Mouse (Mus musculus): ENCODE data around the gene Olfr1436.
"Not testable (repeated sequence)": the region's sequence is repeated elsewhere in the genome, so short reads cannot be mapped to it uniquely, and the experiment has no call there.

Gene Olfr1436

GRCm38 (mm10) chr19:12299030-12299429 is at the start of gene Olfr1436:
Olfr1436 (minus strand) TSS chr19:12299130.
- DNase-seq (ENCODE audit: inconsistent ontology term), result not testable (repeated sequence)

- DNase-seq (ENCODE audit: inconsistent ontology term), result no peak
These were observed 36.9 kb upstream of the Olfr1436 start, which contains the start of gene Olfr1438-ps1 for GRCm38 (mm10) chr19:12335810-12336209. Olfr1438-ps1 (minus strand) TSS chr19:12335910.

- no peak for DNase-seq (ENCODE audit: inconsistent ontology term)
These were observed 26.1 kb upstream of the Olfr1436 start, which contains the start of gene Olfr1437 for GRCm38 (mm10) chr19:12325001-12325400. Olfr1437 (minus strand) TSS chr19:12325101.

GRCm38 (mm10) chr19:12292979-12293378 is 6.0 kb downstream of the Olfr1436 start:
- DNase-seq (ENCODE audit: inconsistent ontology term), result no peak

- DNase-seq (ENCODE audit: inconsistent ontology term), result no peak
These were observed 19.4 kb downstream of the Olfr1436 start, which contains the start of gene Olfr1434 for GRCm38 (mm10) chr19:12279554-12279953. Olfr1434 (plus strand) TSS chr19:12279854.

GRCm38 (mm10) chr19:12260732-12261131 is 38.2 kb downstream of the Olfr1436 start, which contains the start of gene Olfr235:
Olfr235 (plus strand) TSS chr19:12261032.
- DNase-seq (ENCODE audit: inconsistent ontology term), result no peak

Data from Muller cell, postnatal 12 days (primary cell).